Mouse (Mus musculus): ENCODE data around the gene Ccdc138.
"Not testable (repeated sequence)": the region's sequence is repeated elsewhere in the genome, so short reads cannot be mapped to it uniquely, and the experiment has no call there.

The Ccdc138 gene

GRCm38 (mm10) chr10:58497320-58498284 lies at the start of gene Ccdc138:
Ccdc138 (plus strand) TSS chr10:58497948.
- DNase-seq (ENCODE audit: low read depth, low spot score), result peak; percentile 91

DNA sequence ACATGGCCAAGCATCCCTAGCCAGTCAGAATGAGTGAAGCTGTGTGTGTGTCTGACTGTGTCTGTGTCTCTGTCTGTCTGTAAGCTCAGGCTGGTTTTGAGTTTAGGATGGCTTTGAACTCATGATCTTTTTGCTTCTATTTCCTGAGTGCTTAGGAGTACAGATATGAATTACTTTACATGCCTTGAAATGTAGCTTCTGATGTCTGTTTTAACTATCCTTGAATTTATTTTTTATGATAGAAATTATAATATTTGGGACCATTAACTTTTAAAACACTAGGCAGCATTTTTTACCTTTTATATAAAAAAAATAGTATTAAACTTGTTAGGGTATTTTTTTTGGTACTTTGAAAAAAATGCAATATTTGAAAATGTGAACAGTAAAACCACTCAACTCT lies 46.2 kb upstream of the Ccdc138 start:
- DNase-seq (ENCODE audit: low read depth, low spot score), result no peak

DNA sequence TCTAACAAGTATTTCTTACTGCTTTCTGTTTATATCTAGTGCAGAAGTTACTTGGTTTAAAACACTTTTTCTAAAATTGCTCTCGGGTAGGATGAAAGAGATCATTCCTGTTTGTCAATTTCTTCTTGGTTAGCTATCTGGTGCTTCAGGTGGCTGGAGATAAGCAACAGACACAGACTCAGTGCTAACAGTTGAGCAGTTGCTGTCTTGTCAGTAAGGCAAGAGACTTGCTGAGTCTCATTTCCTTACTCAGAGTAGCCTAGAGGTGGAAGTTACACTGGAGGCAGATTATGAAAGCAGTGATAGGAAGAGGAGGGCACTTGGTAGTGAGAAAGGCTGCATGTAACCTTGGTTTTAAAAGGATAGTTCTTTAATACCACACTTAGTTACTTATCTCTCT lies 45.6 kb upstream of the Ccdc138 start:
- no peak for DNase-seq (ENCODE audit: low read depth, low spot score)

- no peak for DNase-seq (ENCODE audit: low read depth, low spot score)
Observed at GRCm38 (mm10) chr10:58459896-58460295, 37.9 kb upstream of the Ccdc138 start.

- DNase-seq (ENCODE audit: low read depth, low spot score), result no peak
Observed at GRCm38 (mm10) chr10:58477086-58477755, 20.5 kb upstream of the Ccdc138 start.

GRCm38 (mm10) chr10:58478071-58478578 lies 19.6 kb upstream of the Ccdc138 start:
- DNase-seq (ENCODE audit: low read depth, low spot score), result no peak

- DNase-seq (ENCODE audit: low read depth, low spot score), result no peak
Observed at GRCm38 (mm10) chr10:58479954-58480490, 17.7 kb upstream of the Ccdc138 start.

DNA sequence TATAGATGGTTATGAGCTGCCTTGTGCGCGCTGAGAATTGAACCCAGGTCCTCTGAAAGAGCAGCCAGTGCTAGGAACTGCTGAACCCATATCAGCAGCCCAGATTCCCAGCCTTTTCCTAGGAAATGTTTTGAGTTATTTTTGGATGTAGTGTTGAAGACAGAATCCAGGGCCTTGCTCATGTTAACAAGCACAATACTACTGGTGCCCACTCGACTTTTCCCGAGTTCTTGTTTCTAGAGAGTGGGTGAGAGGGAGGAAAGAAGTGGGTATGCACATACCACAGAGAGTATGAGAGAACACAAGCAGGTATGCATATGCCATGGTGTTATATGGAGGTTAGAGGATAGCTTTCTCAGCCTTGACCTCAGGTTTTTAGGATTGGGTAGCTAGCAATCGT lies 6.7 kb upstream of the Ccdc138 start:
- DNase-seq (ENCODE audit: low read depth, low spot score), result no peak

DNA sequence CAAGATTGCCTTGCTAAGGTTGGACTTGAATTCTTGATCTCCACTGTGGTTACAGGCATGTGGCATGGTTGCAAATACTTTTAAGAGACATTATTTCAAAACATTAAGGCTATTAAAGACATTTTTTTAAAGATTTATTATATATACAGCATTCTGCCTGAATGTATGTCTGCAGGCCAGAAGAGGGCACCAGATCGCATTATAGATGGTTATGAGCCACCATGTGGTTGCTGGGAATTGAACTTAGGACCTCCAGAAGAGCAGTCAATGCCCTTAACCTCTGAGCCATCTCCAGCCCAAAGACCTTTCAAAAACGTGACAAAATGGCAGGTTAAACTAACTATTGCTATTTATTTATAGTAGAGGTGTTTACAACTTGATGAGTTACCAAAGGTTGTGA lies 2.1 kb upstream of the Ccdc138 start:
- DNase-seq (ENCODE audit: low read depth, low spot score), result no peak

GRCm38 (mm10) chr10:58496732-58497131 lies 1.0 kb upstream of the Ccdc138 start:
- peak; percentile 1 for DNase-seq (ENCODE audit: low read depth, low spot score)

- DNase-seq (ENCODE audit: low read depth, low spot score), result no peak
Observed at GRCm38 (mm10) chr10:58498516-58498915, 768 bp downstream of the Ccdc138 start.

GRCm38 (mm10) chr10:58529358-58529757 lies 31.6 kb downstream of the Ccdc138 start:
- DNase-seq (ENCODE audit: low read depth, low spot score), result no peak

DNA sequence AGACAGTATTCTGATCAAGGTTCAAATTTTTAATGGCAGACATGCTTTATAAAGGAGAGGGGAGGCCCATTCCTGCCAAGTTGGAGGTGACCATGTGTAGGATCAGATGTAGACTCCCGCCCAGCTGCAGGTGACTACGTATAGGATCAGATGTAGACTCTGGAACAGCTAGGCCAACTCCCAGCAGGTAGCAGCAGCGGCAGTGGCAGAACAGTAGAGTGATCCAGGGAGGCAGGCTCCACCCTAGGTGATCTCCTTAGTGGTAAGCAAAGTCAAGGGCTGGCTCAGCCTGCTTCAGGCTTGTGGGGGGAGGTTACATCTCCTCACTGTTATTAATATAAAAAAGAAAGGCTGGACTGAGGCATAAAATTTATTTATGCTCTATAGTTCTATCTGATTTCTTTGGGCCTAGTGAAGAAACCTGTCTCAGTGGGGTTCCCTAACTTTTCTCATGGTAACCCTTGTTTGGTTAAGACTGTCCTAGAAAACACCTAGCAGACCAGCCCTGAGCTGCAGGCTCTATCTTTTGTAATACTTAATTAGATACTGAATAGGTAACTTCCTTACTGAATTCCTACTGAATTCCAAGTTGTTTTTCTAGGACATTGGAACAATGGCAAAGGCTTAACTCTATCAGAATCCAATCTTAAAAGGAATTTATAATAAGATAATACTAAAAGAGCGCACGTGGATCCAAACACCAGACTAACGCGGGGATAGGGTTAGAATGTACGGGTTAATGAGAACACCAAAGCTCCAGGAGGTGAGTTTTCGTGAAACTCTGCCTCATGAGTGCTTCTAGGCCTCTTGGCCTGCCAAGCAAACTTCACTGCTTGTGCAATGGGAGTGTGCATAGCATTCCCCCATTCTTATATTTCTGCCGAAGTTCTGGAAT lies 33.4 kb downstream of the Ccdc138 start:
- DNase-seq (ENCODE audit: low read depth, low spot score), result no peak

- DNase-seq (ENCODE audit: low read depth, low spot score), result no peak
Observed at GRCm38 (mm10) chr10:58532177-58532576, 34.4 kb downstream of the Ccdc138 start.

DNA sequence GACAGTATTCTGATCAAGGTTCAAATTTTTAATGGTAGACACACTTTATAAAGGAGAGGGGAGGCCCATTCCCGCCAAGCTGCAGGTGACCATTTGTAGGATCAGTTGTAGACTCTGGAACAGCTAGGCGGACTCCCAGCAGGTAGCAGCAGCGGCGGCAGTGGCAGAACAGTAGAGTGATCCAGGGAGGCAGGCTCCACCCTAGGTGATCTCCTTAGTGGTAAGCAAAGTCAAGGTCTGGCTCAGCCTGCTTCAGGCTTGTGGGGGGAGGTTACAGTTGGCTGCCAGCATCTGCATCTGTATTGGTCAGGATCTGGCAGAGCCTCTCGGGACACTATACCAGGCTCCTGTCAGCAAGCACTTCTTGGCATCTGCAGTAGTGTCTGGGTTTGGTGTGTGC lies 38.5 kb downstream of the Ccdc138 start:
- DNase-seq (ENCODE audit: low read depth, low spot score), result not testable (repeated sequence)

DNA sequence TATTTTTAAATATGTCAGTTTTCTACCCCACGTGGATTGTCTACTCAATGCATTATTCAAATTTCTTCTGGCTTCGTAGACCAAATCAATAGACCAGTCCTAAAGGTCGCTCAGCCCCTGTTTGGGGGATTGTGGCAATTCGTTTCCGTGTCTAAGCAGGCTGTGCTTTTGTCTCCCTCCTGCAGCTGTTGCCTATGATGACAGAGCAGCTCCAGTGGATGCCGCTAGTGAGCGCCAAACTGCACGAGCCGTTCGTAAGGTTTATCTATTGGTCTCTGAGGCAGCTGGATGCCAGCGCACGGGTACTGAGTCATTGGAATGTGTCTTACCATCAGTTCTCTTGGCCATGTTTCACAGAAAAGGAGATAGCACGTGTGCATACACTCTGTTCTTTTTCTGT lies 42.9 kb downstream of the Ccdc138 start:
- peak; percentile 22 for DNase-seq (ENCODE audit: low read depth, low spot score)

DNA sequence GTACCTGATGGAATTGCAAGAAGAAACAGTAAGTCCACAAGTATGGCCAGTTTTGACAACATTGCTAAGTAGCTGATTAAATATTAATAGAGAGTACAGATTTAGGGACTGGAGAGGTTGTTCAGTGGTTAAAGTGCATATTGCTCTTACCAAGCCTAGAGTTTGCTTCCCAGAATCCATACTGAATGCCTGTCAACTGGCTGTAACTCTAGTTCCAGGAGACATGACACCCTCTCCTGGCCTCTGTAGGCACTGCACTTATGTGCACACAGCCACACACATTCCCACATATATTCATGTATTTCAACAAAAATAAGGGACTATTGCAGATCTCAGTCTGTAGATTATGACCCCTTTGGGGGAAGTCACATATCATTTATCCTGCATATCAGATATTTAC lies 51.0 kb downstream of the Ccdc138 start:
- DNase-seq (ENCODE audit: low read depth, low spot score), result no peak

GRCm38 (mm10) chr10:58554693-58555387 lies 57.1 kb downstream of the Ccdc138 start:
- DNase-seq (ENCODE audit: low read depth, low spot score), result no peak

DNA sequence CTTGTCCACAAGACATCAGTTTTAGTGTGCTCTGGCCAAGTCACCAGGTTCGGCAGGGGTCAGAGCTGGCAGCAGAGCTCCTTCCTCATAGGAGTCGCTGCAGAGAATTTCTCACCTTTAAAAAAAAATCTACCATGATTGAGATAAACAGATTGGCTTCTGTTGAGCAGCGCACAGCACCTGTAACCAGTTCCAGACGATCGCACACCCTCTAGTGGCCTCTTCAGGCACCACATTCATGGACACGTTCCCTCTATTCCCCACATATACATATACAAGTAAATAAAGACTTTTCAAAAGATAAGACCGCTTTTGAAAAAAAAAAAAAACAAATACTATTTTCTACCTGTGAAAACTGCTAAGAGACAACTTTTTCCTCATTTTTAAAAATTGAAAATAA lies 61.4 kb downstream of the Ccdc138 start:
- DNase-seq (ENCODE audit: low read depth, low spot score), result peak; percentile 36

DNA sequence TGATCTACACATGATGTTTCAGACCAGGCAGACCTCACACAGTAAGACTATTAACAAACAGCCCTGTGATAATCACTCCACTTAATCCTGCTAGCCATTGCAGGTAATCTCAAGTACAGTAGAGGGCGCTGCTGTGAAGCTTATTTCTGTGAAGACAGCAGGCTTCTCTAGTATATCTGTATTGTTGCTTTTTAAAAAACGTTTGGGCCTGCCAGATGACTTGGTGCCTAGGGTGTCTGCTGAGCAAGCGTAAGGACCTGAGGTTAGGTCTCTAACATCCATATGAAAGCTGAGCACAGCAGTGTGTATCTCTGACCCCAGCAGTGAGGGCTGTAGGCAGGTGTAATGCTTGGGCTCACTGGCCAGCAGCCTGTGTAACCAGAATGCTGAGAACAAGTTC lies 62.2 kb downstream of the Ccdc138 start:
- peak; percentile 66 for DNase-seq (ENCODE audit: low read depth, low spot score)

- no peak for DNase-seq (ENCODE audit: low read depth, low spot score)
Observed at GRCm38 (mm10) chr10:58560521-58560920, 62.8 kb downstream of the Ccdc138 start.
